In genomic region chr3:51209503-51210314, GRCm38 (mm10) we compare ENCODE assay signal across 15 mouse cellular contexts. TPM values are rescaled to one million over a fixed set of nuclear protein-coding genes. Genes with fewer than 3 reads are reported as not detected.
A peak's percentile ranks its signal among the peaks of the same experiment; 100 is the strongest.
DNase-seq lines count a peak whose midpoint lies in the region; ATAC-seq and TF ChIP-seq lines count a peak whose summit lies in the region.
"Had no signal": no experiment of that assay in that cellular context is flagged by ENCODE, and none has a peak within 500 bp of the region (broad histone marks: within the 10 kb centered on the region; RNA-seq: fewer than 3 reads in every experiment).

No protein-coding gene starts in this region.

- TF ChIP-seq EP300 in MEL (IDR thresholded peaks at IDR 0.05; ENCODE audit: low read depth in 1 of 2, low read length in 2 of 2) = no peak

- H3K27me3 ChIP-seq in liver, embryonic 13.5 days = no peaks in the 10 kb centered on the region
- H3K27me3 ChIP-seq in MEL (ENCODE audit: control insufficient read depth in 1 of 2, insufficient read depth in 2 of 2, low read length in 2 of 2) = no peaks in the 10 kb centered on the region
- H3K27me3 ChIP-seq in intestine, embryonic 15.5 days (replicated peaks) = no peaks in the 10 kb centered on the region
- H3K27me3 ChIP-seq in kidney, embryonic 16.5 days (ENCODE audit: insufficient read depth, low read length) = no peaks in the 10 kb centered on the region
- H3K27me3 ChIP-seq: midbrain, embryonic 13.5 days; neural tube, embryonic 12.5 days had no signal

- no peak for TF ChIP-seq POLR2A in MEL (IDR thresholded peaks at IDR 0.05; ENCODE audit: control insufficient read depth in 1 of 2, insufficient read depth in 1 of 2, low read depth in 1 of 2, low read length in 2 of 2, poor library complexity in 1 of 2)

- intact Hi-C loops in heart, postnatal 36 days (cut with DNase I) = no loop called here

- WGBS in liver, embryonic 13.5 days (ENCODE audit: insufficient replicate concordance) = 63% methylated on average over 7 of the region's 7 CpGs
- 90% methylated on average over 7 of the region's 7 CpGs for whole genome bisulfite sequencing in intestine, embryonic 15.5 days
- WGBS in kidney, embryonic 16.5 days = 86% methylated on average over 7 of the region's 7 CpGs

- H3K9ac ChIP-seq in liver, embryonic 13.5 days = no peak overlapping the region
- H3K9ac ChIP-seq in MEL (ENCODE audit: control insufficient read depth, low read depth, low read length, poor library complexity, severe bottlenecking) = no peak overlapping the region
- H3K9ac ChIP-seq in intestine, embryonic 15.5 days = no peak overlapping the region
- H3K9ac ChIP-seq in kidney, embryonic 16.5 days (replicated peaks; ENCODE audit: low read length) = no peak overlapping the region
- H3K9ac ChIP-seq: midbrain, embryonic 13.5 days; neural tube, embryonic 12.5 days had no signal

- H3K4me3 ChIP-seq in liver, embryonic 13.5 days (replicated peaks) = no peak overlapping the region
- H3K4me3 ChIP-seq in MEL (ENCODE audit: control insufficient read depth in 1 of 2, insufficient read depth in 1 of 2, low read depth in 2 of 2, low read length in 2 of 2) = no peak overlapping the region
- H3K4me3 ChIP-seq in intestine, embryonic 15.5 days (replicated peaks) = no peak overlapping the region
- no peak overlapping the region for H3K4me3 ChIP-seq in kidney, embryonic 16.5 days (ENCODE audit: low read length)
- H3K4me3 ChIP-seq: hindbrain, embryonic 10.5 days; midbrain, embryonic 13.5 days; neural tube, embryonic 12.5 days had no signal

- H3K27ac ChIP-seq in liver, embryonic 13.5 days = no peak overlapping the region; the same call in 1 of the 2 replicates
- H3K27ac ChIP-seq in MEL (ENCODE audit: control insufficient read depth, low read depth, low read length) = peak overlapping the region; percentile 6; the same call in 1 of the 2 replicates
- no peak overlapping the region for H3K27ac ChIP-seq in intestine, embryonic 15.5 days
- H3K27ac ChIP-seq in kidney, embryonic 16.5 days (ENCODE audit: low read length) = no peak overlapping the region
- H3K27ac ChIP-seq: hindbrain, embryonic 10.5 days; midbrain, embryonic 13.5 days; neural tube, embryonic 12.5 days had no signal

- no peaks in the 10 kb centered on the region for H3K36me3 ChIP-seq in liver, embryonic 13.5 days
- H3K36me3 ChIP-seq in MEL (ENCODE audit: control insufficient read depth in 1 of 2, insufficient read depth in 2 of 2, low read length in 2 of 2) = peaks cover 0 to 1% of the 10 kb centered on the region in 2 experiments; a peak in 2 of 4 replicates
- no peaks in the 10 kb centered on the region for H3K36me3 ChIP-seq in intestine, embryonic 15.5 days
- no peaks in the 10 kb centered on the region for H3K36me3 ChIP-seq in kidney, embryonic 16.5 days (ENCODE audit: insufficient read depth, low read length)
- H3K36me3 ChIP-seq: hindbrain, embryonic 10.5 days; midbrain, embryonic 13.5 days; neural tube, embryonic 12.5 days had no signal

- ATAC-seq in liver, embryonic 13.5 days (ENCODE audit: low read depth) = peak; percentile 34
- ATAC-seq in intestine, embryonic 15.5 days = 0 out of 2 replicates have a peak, but pooled peaks have one; percentile 34
- no peak for ATAC-seq in kidney, embryonic 16.5 days (ENCODE audit: low FRiP score, low TSS enrichment)
- ATAC-seq: CD4-positive, CD25-positive, alpha-beta regulatory T cell, adult 4 months; midbrain, embryonic 13.5 days had no signal

- no peak for DNase-seq in liver, embryonic 13.5 days
- DNase-seq in liver (no peak), MEL (ENCODE audit: low read depth, low spot score) (peak; percentile 50)
- peak; percentile 62 to 67 for DNase-seq in monocyte, adult 2 months (ENCODE audit: low read depth in 1 of 2, low spot score in 2 of 2)
- no peak for DNase-seq in gastrocnemius, postnatal 4 days (ENCODE audit: low spot score in 2 of 2)
- DNase-seq in heart, postnatal 36 days = no peak
- DNase-seq: heart, adult 11 months; kidney, adult 2 months; thymus, postnatal 14 days had no signal

- no peak overlapping the region for H3K4me2 ChIP-seq in liver, embryonic 13.5 days
- no peak overlapping the region for H3K4me2 ChIP-seq in intestine, embryonic 15.5 days (replicated peaks)
- H3K4me2 ChIP-seq in kidney, embryonic 16.5 days (replicated peaks; ENCODE audit: low read depth, low read length) = no peak overlapping the region
- H3K4me2 ChIP-seq: midbrain, embryonic 13.5 days; neural tube, embryonic 12.5 days had no signal

- H3K79me2 ChIP-seq in MEL (ENCODE audit: control insufficient read depth, insufficient read depth, low read length, poor library complexity) = no peaks in the 10 kb centered on the region

- no peak for TF ChIP-seq RAD21 in MEL (IDR thresholded peaks at IDR 0.05; ENCODE audit: low read depth, low read length)

- H3K4me1 ChIP-seq in liver, embryonic 13.5 days (replicated peaks) = no peaks in the 10 kb centered on the region
- peaks cover under 1 to 1% of the 10 kb centered on the region in 2 experiments; a peak in 3 of 4 replicates for H3K4me1 ChIP-seq in MEL (ENCODE audit: control insufficient read depth in 1 of 2, insufficient read depth in 2 of 2, low read length in 2 of 2)
- no peaks in the 10 kb centered on the region for H3K4me1 ChIP-seq in intestine, embryonic 15.5 days (replicated peaks)
- H3K4me1 ChIP-seq in kidney, embryonic 16.5 days (ENCODE audit: insufficient read depth, low read length) = no peaks in the 10 kb centered on the region
- H3K4me1 ChIP-seq: hindbrain, embryonic 10.5 days; midbrain, embryonic 13.5 days; neural tube, embryonic 12.5 days had no signal

- H3K9me3 ChIP-seq in liver, embryonic 13.5 days (replicated peaks) = no peaks in the 10 kb centered on the region
- no peaks in the 10 kb centered on the region for H3K9me3 ChIP-seq in MEL (replicated peaks; ENCODE audit: insufficient read depth, low read length)
- H3K9me3 ChIP-seq in intestine, embryonic 15.5 days = no peaks in the 10 kb centered on the region
- H3K9me3 ChIP-seq in kidney, embryonic 16.5 days (ENCODE audit: low read length) = no peaks in the 10 kb centered on the region
- H3K9me3 ChIP-seq: neural tube, embryonic 12.5 days had no signal

- no peak for TF ChIP-seq CTCF in MEL (IDR thresholded peaks at IDR 0.05 in 2 of 3, conservative IDR thresholded peaks at IDR 0.05 in 1 of 3; ENCODE audit: control insufficient read depth in 1 of 3, insufficient read depth in 1 of 3, low read depth in 2 of 3, low read length in 3 of 3, poor library complexity in 1 of 3, severe bottlenecking in 1 of 3)

TF ChIP-seq in MEL, 35 proteins besides CTCF, POLR2A, EP300 and RAD21:
- TF ChIP-seq NELFE (IDR thresholded peaks at IDR 0.05; ENCODE audit: low read depth, low read length) = 0 out of 2 replicates have a peak, but pooled peaks have one; percentile 18
- no peak for TF ChIP-seq ZMIZ1 (IDR thresholded peaks at IDR 0.05; ENCODE audit: low read depth, low read length)

RNA-seq across cellular contexts. Expression of gene Noct, which starts 14.5 kb away (rescaled TPM):
- polyA plus RNA-seq in liver, embryonic 13.5 days (2015; fragmentation: Nextera tagmentation; extraction: Ambion mirVana) = 20.5 and 23.1 TPM in 2 replicates
- total RNA-seq in MEL (2012; rRNA removed) = 16.4 and 17.8 TPM in 2 replicates
- polyA plus RNA-seq in MEL (2012; ENCODE audit: insufficient read depth in 1 of 2, insufficient read length in 2 of 2, low read depth in 1 of 2, low replicate concordance in 2 of 2, missing spikeins in 1 of 2) = 10 to 100 TPM in 1 of 2 experiments, not detected in 1; 26.7 TPM
- 7.0 and 7.4 TPM in 2 replicates for polyA plus RNA-seq in intestine, embryonic 15.5 days (2015; fragmentation: Nextera tagmentation; extraction: Ambion mirVana)
- total RNA-seq in gastrocnemius, postnatal 4 days (2021) = 10 to 100 TPM; 11.0 to 12.3 TPM
- 7.2 and 7.9 TPM in 2 replicates for polyA plus RNA-seq in kidney, embryonic 16.5 days (2015; fragmentation: Nextera tagmentation; extraction: Ambion mirVana)
- 10 to 100 TPM; 33.6 to 35.1 TPM for total RNA-seq in heart, postnatal 36 days (2021)

Comparison
In these comparisons a context has a peak if more than half of its experiments do, and no peak if none do; other contexts are left out.
1. DNase-seq: peak in MEL (single experiment) and monocyte, adult 2 months (2 of 2); none in liver, embryonic 13.5 days (single experiment), liver (single experiment), gastrocnemius, postnatal 4 days (0 of 2) and heart, postnatal 36 days (0 of 2).